Mouse (Mus musculus): Measurements from ENCODE around the gene Dhx15. TPM values are rescaled to one million over a fixed set of nuclear protein-coding genes. Genes with fewer than 3 reads are reported as not detected.

Dhx15 gene
- polyA plus RNA-seq, 1 experiment: 89.4 TPM

DNA sequence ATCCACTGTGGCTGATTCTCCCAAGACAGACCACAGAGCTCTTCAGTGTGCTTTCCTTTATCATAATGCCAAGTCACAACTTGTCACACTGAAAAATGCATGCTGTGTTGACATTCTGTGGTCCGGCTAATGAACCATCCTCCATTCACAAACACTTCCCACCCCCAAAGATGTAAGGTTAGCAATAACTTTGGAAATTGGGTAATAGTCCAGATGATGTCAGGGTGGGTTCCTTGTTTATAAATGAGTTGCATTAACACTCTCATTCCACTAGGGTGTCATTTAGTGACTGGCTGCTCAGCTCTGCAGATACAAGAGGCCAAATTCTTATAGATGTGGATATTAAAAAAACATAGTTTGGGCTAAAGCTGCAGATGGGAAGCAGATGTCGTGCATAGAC is 71.1 kb downstream of the Dhx15 start:
- Histone ChIP-seq H3K27ac (ENCODE audit: control insufficient read depth, insufficient read depth, low read depth, low read length, poor library complexity) (no peak overlapping the region), H3K4me1 (ENCODE audit: control insufficient read depth, insufficient read depth, low read length) (no peaks in the 10 kb centered on the region; the same call in none of the 2 replicates), H3K4me3 (replicated peaks; ENCODE audit: control insufficient read depth, low read depth, low read length) (no peak overlapping the region)
- TF ChIP-seq POLR2A (IDR thresholded peaks at IDR 0.05; ENCODE audit: borderline replicate concordance, control insufficient read depth, low read depth, low read length): no peak
- no peak for TF ChIP-seq CTCF (IDR thresholded peaks at IDR 0.05; ENCODE audit: control insufficient read depth, insufficient read depth, low read length)
- WGBS: 63% methylated on average over 2 of the region's 2 CpGs

GRCm38 (mm10) chr5:52117829-52118228 is 72.5 kb downstream of the Dhx15 start:
- TF ChIP-seq POLR2A (IDR thresholded peaks at IDR 0.05; ENCODE audit: borderline replicate concordance, control insufficient read depth, low read depth, low read length) (no peak), CTCF (IDR thresholded peaks at IDR 0.05; ENCODE audit: control insufficient read depth, insufficient read depth, low read length) (no peak)
- WGBS: 83% methylated on average over 4 of the region's 4 CpGs
- Histone ChIP-seq H3K27ac (ENCODE audit: control insufficient read depth, insufficient read depth, low read depth, low read length, poor library complexity) (no peak overlapping the region), H3K4me1 (ENCODE audit: control insufficient read depth, insufficient read depth, low read length) (no peaks in the 10 kb centered on the region; the same call in none of the 2 replicates), H3K4me3 (replicated peaks; ENCODE audit: control insufficient read depth, low read depth, low read length) (no peak overlapping the region)

DNA sequence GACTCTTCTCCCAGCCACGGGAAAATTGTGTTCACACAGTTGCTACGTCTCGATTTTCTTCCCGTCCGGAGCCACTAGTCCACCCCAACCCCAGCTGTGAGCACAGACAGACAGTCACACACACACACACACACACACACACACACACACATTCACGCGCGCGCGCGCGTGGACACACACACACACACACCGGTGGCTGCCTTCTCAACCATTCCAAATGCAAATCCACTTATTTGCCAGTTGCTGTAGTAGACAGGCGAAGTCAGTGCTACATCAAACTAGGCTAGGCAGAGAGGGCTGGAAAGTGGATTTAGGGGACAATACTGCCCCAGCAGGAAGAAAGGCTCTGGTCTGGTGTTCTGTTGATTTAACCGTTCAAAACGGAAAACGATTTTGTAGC is 73.9 kb downstream of the Dhx15 start:
- 3% methylated on average over 17 of the region's 17 CpGs for WGBS
- H3K4me3 ChIP-seq (replicated peaks; ENCODE audit: control insufficient read depth, low read depth, low read length): no peak overlapping the region
- TF ChIP-seq POLR2A (IDR thresholded peaks at IDR 0.05; ENCODE audit: borderline replicate concordance, control insufficient read depth, low read depth, low read length) (no peak), CTCF (IDR thresholded peaks at IDR 0.05; ENCODE audit: control insufficient read depth, insufficient read depth, low read length) (no peak)
- H3K27ac ChIP-seq (ENCODE audit: control insufficient read depth, insufficient read depth, low read depth, low read length, poor library complexity): no peak overlapping the region
- H3K4me1 ChIP-seq (ENCODE audit: control insufficient read depth, insufficient read depth, low read length): no peaks in the 10 kb centered on the region; the same call in none of the 2 replicates

- peak overlapping the region; percentile 82 for H3K4me3 ChIP-seq (replicated peaks; ENCODE audit: control insufficient read depth, low read depth, low read length)
Observed at GRCm38 (mm10) chr5:52115821-52116317, 74.4 kb downstream of the Dhx15 start.

GRCm38 (mm10) chr5:52114751-52115451 is 75.4 kb downstream of the Dhx15 start:
- under 1% methylated on average over 48 of the region's 48 CpGs for WGBS
- H3K4me1 ChIP-seq (ENCODE audit: control insufficient read depth, insufficient read depth, low read length): no peaks in the 10 kb centered on the region; the same call in none of the 2 replicates

More at GRCm38 (mm10) chr5:52115821-52116317, 74.4 kb downstream of the Dhx15 start:
- H3K27ac ChIP-seq (ENCODE audit: control insufficient read depth, insufficient read depth, low read depth, low read length, poor library complexity): no peak overlapping the region
- H3K4me1 ChIP-seq (ENCODE audit: control insufficient read depth, insufficient read depth, low read length): no peaks in the 10 kb centered on the region; the same call in none of the 2 replicates
- TF ChIP-seq CTCF (IDR thresholded peaks at IDR 0.05; ENCODE audit: control insufficient read depth, insufficient read depth, low read length): peak; percentile 33; the same call in 1 of the 2 replicates
- TF ChIP-seq POLR2A (IDR thresholded peaks at IDR 0.05; ENCODE audit: borderline replicate concordance, control insufficient read depth, low read depth, low read length): no peak
- under 1% methylated on average over 53 of the region's 53 CpGs for WGBS

GRCm38 (mm10) chr5:52113851-52114731 is 76.2 kb downstream of the Dhx15 start:
- whole genome bisulfite sequencing: 1% methylated on average over 54 of the region's 54 CpGs
- H3K4me1 ChIP-seq (ENCODE audit: control insufficient read depth, insufficient read depth, low read length): no peaks in the 10 kb centered on the region; the same call in none of the 2 replicates
- TF ChIP-seq POLR2A (IDR thresholded peaks at IDR 0.05; ENCODE audit: borderline replicate concordance, control insufficient read depth, low read depth, low read length): no peak
- no peak for TF ChIP-seq CTCF (IDR thresholded peaks at IDR 0.05; ENCODE audit: control insufficient read depth, insufficient read depth, low read length)
- H3K4me3 ChIP-seq (replicated peaks; ENCODE audit: control insufficient read depth, low read depth, low read length): peak overlapping the region; percentile 36
- no peak overlapping the region for H3K27ac ChIP-seq (ENCODE audit: control insufficient read depth, insufficient read depth, low read depth, low read length, poor library complexity)

More at GRCm38 (mm10) chr5:52114751-52115451, 75.4 kb downstream of the Dhx15 start:
- TF ChIP-seq CTCF (IDR thresholded peaks at IDR 0.05; ENCODE audit: control insufficient read depth, insufficient read depth, low read length) (no peak), POLR2A (IDR thresholded peaks at IDR 0.05; ENCODE audit: borderline replicate concordance, control insufficient read depth, low read depth, low read length) (no peak)
- Histone ChIP-seq H3K27ac (ENCODE audit: control insufficient read depth, insufficient read depth, low read depth, low read length, poor library complexity) (no peak overlapping the region), H3K4me3 (replicated peaks; ENCODE audit: control insufficient read depth, low read depth, low read length) (peak overlapping the region; percentile 32)

DNA sequence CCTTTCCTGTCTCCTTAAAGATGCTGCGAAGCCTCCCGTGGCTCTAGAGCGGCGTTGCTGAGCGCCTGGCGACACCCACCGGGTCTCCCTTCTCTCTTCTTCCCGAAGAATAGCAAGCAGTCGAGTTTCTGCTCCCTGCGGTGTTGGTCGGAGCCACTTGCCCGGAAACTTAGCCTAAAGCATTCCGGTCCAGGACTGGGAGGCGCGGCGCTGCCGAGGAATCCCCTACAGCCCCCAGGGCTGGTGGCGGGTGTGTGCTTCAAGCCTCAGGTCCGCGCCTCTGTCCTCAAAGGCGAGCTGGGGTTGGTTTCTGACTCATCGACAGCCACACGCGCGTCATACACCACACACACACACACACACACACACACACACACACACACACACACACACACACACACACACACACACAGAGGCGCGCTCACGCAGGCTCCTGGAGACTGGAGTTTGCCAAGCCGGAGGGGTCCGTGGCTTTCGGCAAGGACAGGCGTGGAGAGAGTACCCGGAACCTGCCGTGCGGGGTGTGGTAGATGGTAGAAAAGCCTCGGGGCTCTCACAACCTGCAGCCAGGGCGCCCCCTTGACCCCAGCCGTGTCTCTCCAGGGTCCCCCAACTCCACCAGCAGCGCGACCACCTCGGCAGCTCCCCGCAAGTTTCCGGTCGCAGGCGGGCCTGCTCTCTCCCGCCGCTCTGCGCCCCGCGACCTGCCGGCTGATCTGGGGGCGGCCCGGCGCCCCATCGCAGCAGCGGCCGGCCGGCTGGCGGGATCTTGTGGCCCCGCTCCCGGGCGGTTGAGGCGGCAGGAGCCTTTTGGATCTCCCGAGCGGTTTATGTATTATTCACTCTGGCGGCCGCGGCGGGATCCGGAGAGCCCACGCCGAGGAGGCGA is 77.1 kb downstream of the Dhx15 start:
- H3K27ac ChIP-seq (ENCODE audit: control insufficient read depth, insufficient read depth, low read depth, low read length, poor library complexity): no peak overlapping the region
- H3K4me1 ChIP-seq (ENCODE audit: control insufficient read depth, insufficient read depth, low read length): no peaks in the 10 kb centered on the region; the same call in none of the 2 replicates
- peak overlapping the region; percentile 36 for H3K4me3 ChIP-seq (replicated peaks; ENCODE audit: control insufficient read depth, low read depth, low read length)
- TF ChIP-seq POLR2A (IDR thresholded peaks at IDR 0.05; ENCODE audit: borderline replicate concordance, control insufficient read depth, low read depth, low read length) (no peak), CTCF (IDR thresholded peaks at IDR 0.05; ENCODE audit: control insufficient read depth, insufficient read depth, low read length) (no peak)
- under 1% methylated on average over 73 of the region's 73 CpGs for WGBS
